Mouse (Mus musculus) testis, adult 2 months (tissue): Measurements from ENCODE around the gene Foxa2.

Source experiments
- CTCF ChIP-seq: fragments of 200-500 bp; IDR thresholded peaks from 2 replicates; pipeline ENCODE4 v1.5.1; 2012; ENCODE audit warnings: low read depth, mild to moderate bottlenecking, inconsistent platforms, low read length, moderate library complexity; ENCODE audit not compliant: control insufficient read depth, insufficient read depth, insufficient replicate concordance
- POLR2A ChIP-seq: fragments of 200-500 bp; IDR thresholded peaks from 2 replicates; pipeline ENCODE4 v1.6.1; 2012; ENCODE audit warnings: low read depth, mild to moderate bottlenecking, inconsistent platforms, low read length, moderate library complexity; ENCODE audit not compliant: control insufficient read depth

- no peak for TF ChIP-seq CTCF
- no peak for TF ChIP-seq POLR2A
Measured at GRCm38 (mm10) chr2:148039351-148040235, 7.2 kb downstream of the Foxa2 start.
